Mouse (Mus musculus): ENCODE data around the gene Pik3ip1. TPM values are rescaled to one million over a fixed set of nuclear protein-coding genes. Genes with fewer than 3 reads are reported as not detected.

Gene Pik3ip1
- polyA plus RNA-seq, 1 experiment, result 151 TPM

- 13% methylated on average over 9 of the region's 10 CpGs for WGBS
- no peak for TF ChIP-seq CTCF (IDR thresholded peaks at IDR 0.05; ENCODE audit: borderline replicate concordance, control insufficient read depth, extremely low read depth, insufficient read depth, low read length, poor library complexity)
- no peak for TF ChIP-seq POLR2A (IDR thresholded peaks at IDR 0.05; ENCODE audit: control insufficient read depth, extremely low read depth, insufficient read depth, low read length, poor library complexity)
- Histone ChIP-seq H3K36me3 (ENCODE audit: control insufficient read depth, insufficient read depth, low read length) (peaks cover 36% of the 10 kb centered on the region), H3K27me3 (ENCODE audit: control insufficient read depth, insufficient read depth, low read length) (no peaks in the 10 kb centered on the region), H3K4me3 (ENCODE audit: control insufficient read depth, insufficient read depth, low read length) (no peak overlapping the region; the same call in 1 of the 2 replicates), H3K4me1 (replicated peaks; ENCODE audit: control insufficient read depth, insufficient read depth, low read length) (peaks cover 49% of the 10 kb centered on the region), H3K27ac (ENCODE audit: control insufficient read depth, insufficient read depth, low read length) (peak overlapping the region; percentile 95)
- peak; percentile 42 for DNase-seq
Measured at GRCm38 (mm10) chr11:3310789-3311585, 19.2 kb upstream of the Pik3ip1 start.

GRCm38 (mm10) chr11:3311586-3312347, 18.4 kb upstream of the Pik3ip1 start:
- 34% methylated on average over 10 of the region's 10 CpGs for WGBS
- Histone ChIP-seq H3K4me1 (replicated peaks; ENCODE audit: control insufficient read depth, insufficient read depth, low read length) (peaks cover 49% of the 10 kb centered on the region), H3K27ac (ENCODE audit: control insufficient read depth, insufficient read depth, low read length) (peak overlapping the region; percentile 95)

GRCm38 (mm10) chr11:3313294-3313693, 16.9 kb upstream of the Pik3ip1 start:
- TF ChIP-seq CTCF (IDR thresholded peaks at IDR 0.05; ENCODE audit: borderline replicate concordance, control insufficient read depth, extremely low read depth, insufficient read depth, low read length, poor library complexity) (no peak), POLR2A (IDR thresholded peaks at IDR 0.05; ENCODE audit: control insufficient read depth, extremely low read depth, insufficient read depth, low read length, poor library complexity) (no peak)
- H3K27me3 ChIP-seq (ENCODE audit: control insufficient read depth, insufficient read depth, low read length), result no peaks in the 10 kb centered on the region
- H3K36me3 ChIP-seq (ENCODE audit: control insufficient read depth, insufficient read depth, low read length), result peaks cover 13% of the 10 kb centered on the region
- no peak overlapping the region for H3K4me3 ChIP-seq (ENCODE audit: control insufficient read depth, insufficient read depth, low read length)
- DNase-seq, result peak; percentile 60
- WGBS, result 6% methylated on average over 1 of the region's 1 CpGs
- H3K4me1 ChIP-seq (replicated peaks; ENCODE audit: control insufficient read depth, insufficient read depth, low read length), result peaks cover 46% of the 10 kb centered on the region
- H3K27ac ChIP-seq (ENCODE audit: control insufficient read depth, insufficient read depth, low read length), result peak overlapping the region; percentile 95

More at GRCm38 (mm10) chr11:3311586-3312347, 18.4 kb upstream of the Pik3ip1 start:
- Histone ChIP-seq H3K27me3 (ENCODE audit: control insufficient read depth, insufficient read depth, low read length) (no peaks in the 10 kb centered on the region), H3K4me3 (ENCODE audit: control insufficient read depth, insufficient read depth, low read length) (no peak overlapping the region), H3K36me3 (ENCODE audit: control insufficient read depth, insufficient read depth, low read length) (peaks cover 28% of the 10 kb centered on the region)
- TF ChIP-seq POLR2A (IDR thresholded peaks at IDR 0.05; ENCODE audit: control insufficient read depth, extremely low read depth, insufficient read depth, low read length, poor library complexity) (no peak), CTCF (IDR thresholded peaks at IDR 0.05; ENCODE audit: borderline replicate concordance, control insufficient read depth, extremely low read depth, insufficient read depth, low read length, poor library complexity) (no peak)
- no peak for DNase-seq

- peaks cover 46% of the 10 kb centered on the region for H3K4me1 ChIP-seq (replicated peaks; ENCODE audit: control insufficient read depth, insufficient read depth, low read length)
- DNase-seq, result peak; percentile 65
- H3K36me3 ChIP-seq (ENCODE audit: control insufficient read depth, insufficient read depth, low read length), result peaks cover 5% of the 10 kb centered on the region
- 52% methylated on average over 2 of the region's 2 CpGs for WGBS
- no peaks in the 10 kb centered on the region for H3K27me3 ChIP-seq (ENCODE audit: control insufficient read depth, insufficient read depth, low read length)
- H3K4me3 ChIP-seq (ENCODE audit: control insufficient read depth, insufficient read depth, low read length), result no peak overlapping the region
- no peak overlapping the region; the same call in 1 of the 2 replicates for H3K27ac ChIP-seq (ENCODE audit: control insufficient read depth, insufficient read depth, low read length)
- TF ChIP-seq POLR2A (IDR thresholded peaks at IDR 0.05; ENCODE audit: control insufficient read depth, extremely low read depth, insufficient read depth, low read length, poor library complexity) (no peak), CTCF (IDR thresholded peaks at IDR 0.05; ENCODE audit: borderline replicate concordance, control insufficient read depth, extremely low read depth, insufficient read depth, low read length, poor library complexity) (no peak)
Measured at GRCm38 (mm10) chr11:3314148-3314547, 16.1 kb upstream of the Pik3ip1 start.

GRCm38 (mm10) chr11:3318286-3318685, 11.9 kb upstream of the Pik3ip1 start:
- 76% methylated on average over 3 of the region's 3 CpGs for WGBS
- no peak for TF ChIP-seq CTCF (IDR thresholded peaks at IDR 0.05; ENCODE audit: borderline replicate concordance, control insufficient read depth, extremely low read depth, insufficient read depth, low read length, poor library complexity)
- no peak for TF ChIP-seq POLR2A (IDR thresholded peaks at IDR 0.05; ENCODE audit: control insufficient read depth, extremely low read depth, insufficient read depth, low read length, poor library complexity)
- Histone ChIP-seq H3K4me3 (ENCODE audit: control insufficient read depth, insufficient read depth, low read length) (no peak overlapping the region), H3K27me3 (ENCODE audit: control insufficient read depth, insufficient read depth, low read length) (no peaks in the 10 kb centered on the region), H3K36me3 (ENCODE audit: control insufficient read depth, insufficient read depth, low read length) (no peaks in the 10 kb centered on the region), H3K4me1 (replicated peaks; ENCODE audit: control insufficient read depth, insufficient read depth, low read length) (peaks cover 12% of the 10 kb centered on the region), H3K27ac (ENCODE audit: control insufficient read depth, insufficient read depth, low read length) (no peak overlapping the region)
- no peak for DNase-seq

DNA sequence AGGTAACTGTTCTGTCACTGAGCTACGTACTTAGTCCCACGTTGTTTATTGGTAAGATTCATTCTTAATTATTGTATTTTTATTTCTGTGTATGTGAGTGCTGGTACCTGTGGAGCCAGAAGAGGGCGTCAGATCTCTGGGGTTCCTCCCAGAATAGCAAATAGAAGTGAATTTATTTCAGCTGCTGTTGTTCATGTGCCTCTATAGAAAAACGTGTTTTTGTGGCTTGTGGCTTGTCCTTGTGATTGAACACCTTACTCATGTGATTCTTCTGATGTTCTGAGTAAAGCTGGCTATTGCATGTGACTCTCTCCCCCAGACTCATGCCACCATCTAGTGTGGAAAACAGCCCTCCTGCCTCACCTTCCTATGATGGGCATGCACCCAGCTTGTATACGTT, 1.9 kb upstream of the Pik3ip1 start:
- Histone ChIP-seq H3K27ac (ENCODE audit: control insufficient read depth, insufficient read depth, low read length) (no peak overlapping the region), H3K4me1 (replicated peaks; ENCODE audit: control insufficient read depth, insufficient read depth, low read length) (peaks cover 16% of the 10 kb centered on the region), H3K36me3 (ENCODE audit: control insufficient read depth, insufficient read depth, low read length) (peaks cover 2% of the 10 kb centered on the region; the same call in 1 of the 2 replicates), H3K27me3 (ENCODE audit: control insufficient read depth, insufficient read depth, low read length) (no peaks in the 10 kb centered on the region), H3K4me3 (ENCODE audit: control insufficient read depth, insufficient read depth, low read length) (no peak overlapping the region)
- WGBS, result 58% methylated on average over 5 of the region's 5 CpGs
- peak; percentile 55 for DNase-seq
- no peak for TF ChIP-seq POLR2A (IDR thresholded peaks at IDR 0.05; ENCODE audit: control insufficient read depth, extremely low read depth, insufficient read depth, low read length, poor library complexity)

Data from thymus, adult 2 months (tissue).